Mouse (Mus musculus) heart, adult 9 months (tissue): ENCODE measurements around the gene Tmc2.

ENCODE experiments used
- DNase-seq, 2 experiments: peaks; one replicate each; pipeline ENCODE4 v3.0.0; 2022; ENCODE audit warnings: low spot score in 2 of 2

The Tmc2 gene

DNA sequence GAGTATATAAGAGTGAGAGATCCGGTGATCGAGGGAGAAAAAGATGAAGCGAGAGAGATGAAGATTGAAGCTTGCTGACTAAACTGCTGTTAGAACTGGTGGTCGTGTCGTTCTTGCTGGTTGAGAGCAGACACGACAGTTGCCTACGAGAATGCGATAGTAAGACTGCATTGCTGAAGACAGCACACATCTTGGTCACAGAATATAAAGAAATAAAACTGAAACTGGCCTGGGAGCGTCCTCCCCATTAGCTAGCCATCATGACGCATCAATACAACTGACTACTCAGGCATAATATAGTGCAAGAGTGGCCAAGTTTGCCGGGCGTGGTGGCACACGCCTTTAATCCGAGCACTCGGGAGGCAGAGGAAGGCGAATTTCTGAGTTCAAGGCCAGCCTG is at the start of gene Tmc2:
Gene Tmc2, plus strand, starts transcription at position 301 of the 400 bp plus-strand sequence.
- no peak for DNase-seq

DNA sequence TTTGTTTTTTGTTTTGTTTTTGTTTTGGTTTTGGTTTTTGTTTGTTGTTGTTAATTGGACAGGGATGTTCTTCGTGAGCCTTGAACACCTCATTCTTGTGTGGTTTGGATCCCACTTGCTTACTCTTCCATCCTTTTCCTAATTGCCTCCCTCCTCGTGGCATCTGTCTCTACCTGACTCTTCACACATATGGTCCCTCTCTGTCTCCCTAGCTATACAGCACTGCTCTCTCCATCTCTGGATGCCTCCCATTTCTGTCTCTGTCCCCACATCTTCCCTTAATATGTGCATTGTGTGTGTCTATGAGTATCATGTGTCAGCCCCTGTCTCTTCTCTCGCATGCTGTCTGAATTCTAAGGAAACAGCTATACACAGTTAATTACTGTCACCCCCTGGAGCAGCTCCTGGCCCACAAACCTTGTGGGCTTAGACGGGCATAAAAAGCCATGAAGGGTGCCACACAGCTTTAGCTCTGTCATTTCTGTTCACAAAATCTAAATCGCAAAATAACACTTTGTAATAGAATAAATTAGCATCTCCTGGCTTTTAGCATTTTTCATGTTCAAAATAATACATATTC is 48.8 kb upstream of the Tmc2 start:
- no peak for DNase-seq

DNA sequence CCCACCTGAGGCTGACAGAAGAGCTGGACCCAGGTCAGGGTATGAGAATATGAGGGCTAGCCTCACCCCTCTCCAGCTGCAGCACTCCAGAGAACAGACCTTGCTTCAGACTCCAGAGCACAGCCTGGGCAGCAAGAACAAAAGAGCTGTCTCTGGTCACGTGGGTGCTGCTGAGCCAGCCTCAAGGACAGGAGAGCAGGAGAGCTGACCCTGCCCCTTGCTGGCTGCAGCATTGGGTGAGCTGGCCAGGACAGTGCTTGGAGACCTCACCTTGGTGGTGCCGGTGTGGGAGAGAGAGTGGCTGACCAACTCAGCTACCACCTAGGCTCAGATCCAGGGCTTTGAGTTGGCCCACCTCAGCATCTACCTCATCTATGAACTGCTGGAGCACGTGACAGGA is 39.8 kb upstream of the Tmc2 start:
- no peak for DNase-seq

DNA sequence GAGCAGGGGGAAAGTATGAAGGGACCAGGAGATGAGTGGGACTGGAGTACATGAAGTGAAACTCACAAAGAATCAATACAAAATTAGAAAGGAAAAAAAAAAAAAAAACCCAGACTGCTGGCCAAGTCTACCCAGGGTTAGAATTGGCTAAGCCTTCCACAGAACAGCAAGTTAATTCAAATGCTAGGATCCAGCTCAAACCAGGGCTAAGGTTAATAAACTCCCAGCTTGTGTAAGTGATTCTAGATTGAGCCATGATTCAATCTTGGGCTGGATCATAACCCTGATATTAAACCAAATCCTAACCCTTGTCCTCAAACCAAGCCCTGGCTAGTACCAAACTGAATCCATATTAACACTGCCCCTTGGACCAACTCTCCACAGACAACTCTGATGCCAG is 39.1 kb upstream of the Tmc2 start:
- no peak for DNase-seq

DNA sequence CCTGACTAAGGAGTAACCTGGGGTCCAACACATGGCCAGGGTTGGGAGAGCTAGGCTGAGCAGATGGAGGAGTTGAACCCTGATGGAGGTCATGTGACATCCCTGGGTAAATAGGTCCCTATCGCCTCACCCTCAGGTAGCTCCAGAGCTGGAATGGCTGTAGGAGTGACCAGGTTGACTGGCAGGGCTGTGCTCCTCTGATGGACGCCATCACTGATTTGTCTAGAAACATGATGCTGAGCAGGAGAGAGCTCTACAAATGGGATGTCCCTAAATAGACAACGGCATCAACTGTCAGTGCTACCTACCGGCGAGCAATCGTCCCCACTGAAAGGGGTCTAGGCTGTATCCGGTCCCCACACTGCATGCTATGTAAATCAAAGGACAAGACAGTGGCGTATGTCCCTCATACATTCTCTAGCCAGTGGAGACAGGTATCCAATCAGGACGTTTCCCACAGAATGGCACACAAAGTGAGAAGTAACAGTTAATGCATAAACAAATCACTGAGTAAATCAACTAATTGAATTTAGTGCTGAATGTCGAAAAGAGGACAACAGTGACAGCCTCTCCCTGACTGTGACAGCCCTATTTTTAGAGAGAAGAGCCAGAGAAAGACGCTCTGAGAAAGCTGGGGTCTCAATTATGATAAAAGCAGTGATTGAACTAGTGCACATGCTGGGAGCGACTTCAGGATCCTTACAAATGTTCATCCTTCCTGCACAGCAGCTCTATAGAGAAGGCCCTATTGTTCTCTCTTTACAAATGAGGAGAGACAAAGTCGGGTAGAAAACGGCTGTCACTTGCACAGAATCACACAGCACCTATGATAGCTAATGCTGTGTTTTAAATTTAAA is 37.5 kb upstream of the Tmc2 start:
- no peak for DNase-seq

DNA sequence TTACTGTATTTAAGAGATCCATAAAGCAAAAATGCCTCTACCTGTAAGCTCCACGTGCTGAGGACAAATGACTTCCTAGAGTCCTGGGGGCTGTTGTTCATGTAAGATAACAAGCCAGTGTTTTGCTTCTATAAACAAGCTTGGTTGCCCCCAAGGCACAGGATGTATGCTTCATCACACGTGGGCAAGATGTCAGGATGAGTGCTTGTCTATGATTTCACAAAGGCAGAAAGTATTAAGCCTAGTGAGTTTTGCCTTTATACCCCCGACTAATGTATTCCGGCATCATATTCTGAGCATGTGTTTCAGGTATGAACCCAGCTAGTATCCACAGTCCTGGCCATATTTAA is 36.9 kb upstream of the Tmc2 start:
- no peak for DNase-seq

DNA sequence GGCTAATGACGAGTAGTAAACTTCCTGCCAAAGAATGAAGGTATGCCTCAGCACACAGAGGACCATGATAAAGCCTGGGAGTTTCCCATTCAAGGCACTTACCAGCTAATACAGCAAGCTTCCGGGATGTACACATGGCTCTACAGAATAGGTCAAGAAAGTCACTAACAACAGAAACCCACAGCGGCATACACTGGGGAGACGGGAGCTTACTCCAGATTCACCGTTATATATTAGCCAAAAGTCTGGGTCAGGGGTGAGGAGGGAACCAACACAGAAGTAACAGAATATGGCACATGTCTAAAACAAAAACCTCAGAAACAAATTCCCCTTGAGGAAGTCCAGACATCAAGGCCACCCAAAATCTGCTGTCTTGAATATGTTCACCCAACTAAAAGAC is 32.3 kb upstream of the Tmc2 start:
- no peak for DNase-seq

DNA sequence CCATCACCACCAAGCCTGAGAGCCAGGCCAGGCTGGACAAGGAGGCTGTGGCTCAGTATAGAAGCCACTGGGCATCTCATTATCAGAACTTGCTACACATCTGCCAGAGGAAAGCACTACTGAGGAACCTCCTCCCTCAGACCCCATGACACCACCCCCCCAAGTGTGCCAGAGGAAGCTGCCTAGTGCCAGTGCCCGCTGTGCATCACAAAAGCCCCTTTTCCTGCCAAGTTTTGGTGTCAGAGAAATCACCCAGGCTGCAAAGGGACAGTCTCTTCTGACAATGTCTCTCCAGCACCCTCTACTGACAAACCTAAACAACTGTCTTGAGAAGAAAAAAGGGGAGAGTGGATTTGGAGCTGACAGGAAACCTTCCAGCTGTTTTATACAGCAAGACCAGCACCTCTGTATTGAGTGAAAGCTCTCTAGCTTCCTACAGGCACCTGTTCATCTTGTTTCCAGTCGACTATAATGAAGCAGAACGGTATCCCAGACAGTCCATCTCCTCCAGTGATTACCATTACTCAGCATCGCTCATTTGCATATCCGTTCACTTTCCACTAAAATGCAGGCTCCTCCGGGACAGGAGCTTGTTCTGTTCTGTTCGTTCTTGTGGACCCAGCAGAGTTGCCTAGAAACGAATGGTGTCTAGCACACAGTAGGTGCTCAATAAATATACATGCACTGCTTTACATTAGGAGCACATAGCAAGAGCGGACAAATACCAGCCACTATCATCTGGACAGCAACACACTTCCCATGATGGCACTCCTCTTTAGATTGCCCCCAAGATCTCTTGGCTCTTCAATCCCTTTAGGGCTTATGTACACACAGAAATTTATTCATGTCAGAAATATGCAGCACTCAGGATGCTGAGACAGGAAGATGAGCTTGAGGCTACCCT is 28.4 kb upstream of the Tmc2 start:
- DNase-seq = no peak

DNA sequence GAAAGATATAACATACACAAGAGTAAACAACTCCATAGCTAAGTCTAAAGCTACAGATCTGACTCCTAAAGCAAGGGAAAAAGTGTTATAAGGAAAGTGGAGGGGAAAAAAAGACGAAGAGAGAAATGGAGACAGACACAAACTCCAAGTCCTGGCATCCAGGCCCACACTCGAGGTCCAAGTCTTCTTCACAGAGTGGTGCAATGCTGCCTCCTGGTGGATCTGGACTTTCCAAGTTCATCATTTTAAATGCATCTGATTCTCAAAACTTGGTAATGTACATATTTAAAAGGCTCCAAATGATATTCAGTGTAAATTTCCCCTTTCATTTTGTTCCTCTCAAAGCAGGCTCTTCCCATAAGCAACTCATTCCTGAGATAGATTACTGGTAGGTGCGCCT is 27.1 kb upstream of the Tmc2 start:
- DNase-seq = peak in 1 of 2 experiments; percentile 22

DNA sequence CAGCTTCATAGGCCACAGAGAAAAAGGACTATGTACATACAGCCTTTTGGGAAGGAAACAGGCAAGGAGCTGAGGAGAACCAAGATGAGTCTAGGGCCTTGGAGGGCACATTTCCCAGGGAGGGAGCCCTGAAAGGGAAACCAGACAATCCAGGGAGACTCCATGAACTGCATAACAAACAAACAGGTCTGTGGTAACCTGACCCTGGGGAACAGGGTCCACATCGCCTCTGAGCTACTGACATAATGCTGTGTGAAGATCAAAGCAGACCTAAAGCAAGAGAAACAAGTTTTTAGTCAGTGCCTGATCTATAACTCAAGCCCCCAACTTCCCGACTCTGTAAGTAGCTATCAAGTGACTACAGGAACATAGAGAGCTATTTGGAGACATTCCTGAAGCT is 23.3 kb upstream of the Tmc2 start:
- no peak for DNase-seq

DNA sequence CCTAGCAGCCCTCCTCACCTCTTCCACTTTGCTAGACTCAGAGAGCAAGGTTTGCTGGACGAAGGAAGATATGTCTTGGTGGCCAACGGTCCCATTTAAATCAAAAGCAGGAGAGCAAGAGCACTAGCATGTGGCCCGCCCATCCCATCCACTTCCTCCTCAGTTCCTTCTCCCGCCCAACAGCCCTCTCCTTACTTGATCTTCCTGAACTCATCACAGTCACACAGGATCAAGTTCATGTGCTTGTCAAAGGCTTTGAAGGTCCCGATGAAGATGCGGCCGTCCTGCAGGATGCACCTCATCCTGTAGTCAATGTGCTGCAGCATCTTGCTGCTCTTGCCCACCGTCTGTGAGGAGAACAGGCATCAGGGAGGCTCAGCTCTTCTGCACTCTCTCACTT is 18.2 kb upstream of the Tmc2 start:
- peak in 1 of 2 experiments; percentile 6 for DNase-seq

DNA sequence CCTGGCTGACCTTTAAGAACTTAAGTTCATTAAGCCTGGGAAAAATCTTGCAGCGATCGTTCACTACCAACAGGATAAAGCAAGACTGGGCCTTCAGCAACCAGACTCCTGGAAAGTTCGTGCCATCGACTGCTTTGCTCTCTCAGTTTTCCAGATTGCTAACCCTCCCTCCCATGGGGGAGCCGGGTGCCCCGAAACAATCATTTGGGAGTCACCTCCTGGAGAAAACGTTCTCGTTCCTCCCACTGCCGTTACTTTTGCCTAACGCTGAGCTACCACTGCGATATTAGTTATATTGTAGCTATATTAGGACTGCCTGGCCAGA is 16.7 kb upstream of the Tmc2 start:
- peak in 1 of 2 experiments; percentile 2 for DNase-seq

DNA sequence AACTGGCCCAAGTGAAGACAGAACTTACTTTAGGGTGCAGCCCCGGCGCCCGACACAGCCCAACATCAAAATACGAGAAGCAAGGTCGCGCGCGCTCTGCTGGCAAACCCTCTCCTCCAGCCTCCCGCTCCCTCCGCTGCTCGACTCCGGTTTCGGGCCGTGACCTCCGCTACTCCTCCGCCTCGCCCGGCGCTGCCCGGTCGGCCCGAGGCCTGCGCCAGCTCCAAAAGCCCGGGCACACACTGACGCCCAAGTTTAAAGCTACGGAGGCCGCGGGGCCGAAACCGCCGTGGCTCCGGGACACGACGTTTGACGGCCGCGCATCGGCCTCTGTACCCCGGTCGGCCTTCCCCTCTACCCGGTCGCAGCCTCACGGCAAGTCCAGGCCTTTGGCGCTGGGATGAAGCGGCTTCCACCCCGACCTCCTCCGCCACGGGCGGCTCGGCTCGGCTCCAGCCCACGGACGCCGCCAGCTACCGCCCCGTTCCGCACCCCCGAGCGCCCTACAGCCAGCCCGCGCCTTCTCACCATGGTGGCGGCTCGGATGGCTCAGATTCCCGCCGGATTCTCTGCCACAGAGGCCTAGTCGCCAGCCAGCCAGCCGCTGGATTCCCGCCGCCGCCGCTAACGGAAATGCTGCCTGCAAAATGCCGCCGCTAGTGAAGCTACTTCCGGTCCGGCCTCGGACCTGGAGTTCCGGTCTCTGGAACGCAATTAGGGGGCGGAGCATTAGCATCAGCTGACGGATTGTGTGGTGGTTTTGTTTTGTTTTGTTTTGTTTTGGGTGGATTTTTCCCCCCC is 16.1 kb upstream of the Tmc2 start, which contains the start of gene Snrpb:
Gene Snrpb, minus strand, starts transcription at position 698 of the 801 bp plus-strand sequence.
- DNase-seq = peak; percentile 84 to 90

DNA sequence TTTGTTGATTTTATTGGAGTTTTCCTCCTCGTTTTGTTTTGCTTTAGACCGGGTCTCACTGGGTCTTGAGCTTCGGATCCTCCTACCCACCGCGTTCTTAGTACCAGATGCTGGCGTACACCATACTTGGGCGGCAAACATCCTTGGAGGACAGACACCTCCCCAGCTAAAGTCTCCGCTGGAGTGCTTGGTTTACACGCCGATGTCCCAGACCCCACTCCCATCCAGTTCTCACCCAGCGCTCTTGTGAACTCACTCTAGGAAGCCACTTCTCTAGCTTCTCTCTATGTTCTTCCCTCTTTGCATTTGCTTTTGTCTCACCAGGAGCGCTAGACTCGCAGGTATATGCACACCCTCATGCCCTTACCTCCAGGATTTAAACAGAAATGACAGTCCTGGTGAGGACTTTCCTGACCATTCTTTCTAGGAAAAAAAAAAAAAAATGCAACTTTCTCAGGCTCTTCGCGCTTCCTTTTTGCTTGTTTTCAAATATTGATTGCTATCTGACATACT is 15.4 kb upstream of the Tmc2 start:
- no peak for DNase-seq

DNA sequence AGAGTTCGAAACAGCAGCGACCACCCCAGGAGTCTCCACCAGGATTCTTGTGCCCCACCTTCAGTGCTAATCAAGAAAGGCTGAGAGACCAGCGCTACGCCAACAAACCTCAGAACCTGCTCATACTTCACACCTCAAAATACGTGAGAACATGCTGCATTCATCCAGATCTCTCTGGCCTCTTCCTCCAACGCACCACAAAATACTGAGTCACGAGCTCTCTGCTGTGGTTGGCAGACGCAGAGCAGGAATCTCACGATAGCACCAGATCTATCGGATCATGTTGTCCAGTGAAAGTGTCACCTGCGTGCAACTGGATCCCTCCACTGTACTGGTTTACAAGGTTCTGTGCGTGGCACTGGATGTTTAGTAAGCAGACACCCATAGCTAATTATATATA is 6.6 kb upstream of the Tmc2 start:
- DNase-seq = no peak

DNA sequence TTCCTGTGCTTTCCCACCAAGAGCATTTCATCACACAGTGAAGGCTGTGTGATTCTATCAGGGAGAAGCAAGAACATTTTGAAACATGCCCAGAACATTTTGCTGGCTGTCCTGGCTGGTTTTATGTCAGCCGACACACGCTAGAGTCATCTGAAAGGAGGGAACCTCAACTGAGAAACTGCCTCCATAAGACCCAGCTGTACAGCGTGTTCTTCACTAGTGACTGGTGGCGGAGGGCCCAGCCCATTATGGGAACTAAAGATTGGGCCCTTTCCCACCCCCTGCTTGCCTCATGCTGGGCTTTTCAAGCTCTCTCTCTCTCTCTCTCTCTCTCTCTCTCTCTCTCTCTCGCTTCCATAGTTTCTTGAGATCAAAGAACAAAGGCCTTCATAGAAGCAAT is 6.0 kb downstream of the Tmc2 start:
- DNase-seq = no peak

DNA sequence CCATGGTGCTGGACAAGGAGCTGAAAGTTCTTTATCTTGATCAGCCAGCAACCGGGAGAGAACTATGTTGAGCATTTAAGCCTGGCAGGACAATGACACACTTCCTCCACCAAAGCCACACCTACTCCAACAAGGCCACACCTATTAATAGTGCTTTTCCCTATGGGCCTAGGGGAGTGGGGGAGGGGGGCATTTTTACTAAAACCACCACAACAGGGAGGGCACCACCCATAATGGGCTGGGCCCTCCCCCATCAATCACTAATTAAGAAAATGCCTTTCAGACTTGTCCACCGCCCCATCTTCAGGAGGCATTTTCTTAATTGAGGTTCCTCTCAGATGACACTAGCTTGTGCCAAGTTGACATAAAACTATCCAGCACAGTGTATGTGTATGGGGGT is 12.4 kb downstream of the Tmc2 start:
- DNase-seq = no peak

DNA sequence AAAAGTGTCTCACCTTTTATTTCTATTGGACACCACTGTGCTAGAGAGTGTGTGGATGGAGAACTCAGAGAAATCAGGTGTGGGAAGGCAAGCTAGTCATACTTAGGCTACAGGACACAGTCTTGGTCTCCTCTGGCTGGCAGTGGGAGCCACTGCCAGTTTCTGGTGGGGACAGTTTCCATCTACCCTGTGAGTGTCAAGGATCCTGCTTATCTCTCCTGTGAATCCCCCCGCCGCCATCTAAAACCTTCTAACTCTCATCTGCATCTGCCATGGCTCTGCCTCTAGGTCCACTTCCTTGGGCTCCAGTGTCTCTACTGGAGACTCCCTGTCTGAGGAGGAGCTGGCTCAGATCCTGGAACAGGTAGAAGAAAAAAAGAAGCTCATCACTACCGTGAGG is 13.0 kb downstream of the Tmc2 start:
- no peak for DNase-seq

DNA sequence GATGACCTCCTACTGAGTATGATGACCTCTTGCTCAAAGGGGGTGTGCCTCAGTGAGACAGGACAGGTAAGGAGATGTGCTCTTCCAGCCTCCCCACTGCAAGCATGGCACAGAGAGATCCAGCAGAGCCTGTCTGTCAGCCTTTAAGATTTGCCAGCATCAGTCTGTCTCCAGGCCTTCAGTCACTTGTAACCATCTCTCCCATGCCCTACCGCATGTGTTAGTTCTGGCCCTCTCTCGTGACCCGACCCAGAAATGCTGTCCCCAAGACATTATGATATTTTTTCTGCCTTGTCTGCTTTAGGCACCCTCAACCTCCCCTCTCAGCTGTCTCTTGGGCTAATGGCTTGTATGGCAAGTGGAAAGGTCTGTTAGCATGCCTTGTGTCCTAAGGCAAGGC is 14.6 kb downstream of the Tmc2 start:
- no peak for DNase-seq

DNA sequence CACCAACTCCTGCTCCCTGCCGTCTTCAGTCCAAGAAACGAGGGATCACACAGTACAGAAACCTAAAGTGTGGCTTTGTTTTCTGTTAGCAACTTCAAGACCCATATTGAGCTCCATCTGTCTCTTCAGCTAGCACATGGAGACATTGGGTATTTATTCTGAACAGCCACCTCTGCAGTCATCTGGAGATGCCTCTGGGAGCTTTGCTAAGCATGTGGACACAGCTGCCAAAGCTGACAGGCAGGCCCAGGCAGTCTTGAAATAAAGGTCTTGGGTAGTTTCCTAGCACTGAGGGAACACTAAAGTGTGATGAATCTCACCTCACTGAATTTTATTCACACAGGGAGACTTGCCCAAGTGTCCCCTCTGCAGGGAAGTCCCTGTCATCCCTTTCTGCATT is 16.6 kb downstream of the Tmc2 start:
- DNase-seq = no peak

DNA sequence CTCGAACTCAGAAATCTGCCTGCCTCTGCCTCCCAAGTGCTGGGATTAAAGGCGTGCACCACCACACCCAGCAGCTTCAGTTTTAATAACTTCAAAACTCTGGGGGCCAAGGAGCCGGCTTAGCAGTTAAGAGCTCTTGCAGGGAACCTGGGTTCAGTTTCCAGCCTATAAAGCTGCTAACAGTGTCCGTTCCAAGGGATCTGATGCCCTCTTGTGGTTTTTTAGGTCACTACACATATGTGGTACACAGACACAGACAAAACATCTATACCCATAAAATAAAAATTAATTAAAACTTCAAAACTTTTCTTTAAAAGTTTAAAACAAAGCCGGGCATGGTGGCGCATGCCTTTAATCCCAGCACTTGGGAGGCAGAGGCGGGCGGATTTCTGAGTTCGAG is 51.9 kb downstream of the Tmc2 start:
- no peak for DNase-seq

DNA sequence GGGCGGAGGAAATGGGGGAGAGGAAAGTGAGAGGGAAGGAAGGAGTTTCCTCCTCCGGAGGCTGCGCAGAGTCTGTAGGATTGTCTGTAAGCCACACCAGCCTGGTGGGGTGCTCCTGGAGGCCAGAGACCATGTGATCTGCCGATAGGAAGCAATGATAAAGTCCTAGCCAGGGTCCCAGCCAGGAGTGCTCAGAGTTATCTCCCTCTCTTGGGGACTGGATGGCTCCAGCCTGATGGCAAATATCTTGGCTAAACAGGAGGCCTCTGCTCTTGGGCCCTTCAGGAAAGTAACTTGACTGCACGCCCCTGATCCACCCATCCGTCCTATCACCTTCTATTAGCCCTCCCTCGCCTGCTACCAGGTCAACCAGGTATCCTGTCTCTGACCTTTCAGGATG is 53.2 kb downstream of the Tmc2 start:
- DNase-seq = no peak
